Mouse (Mus musculus): ENCODE measurements around the gene Ppl. TPM values are rescaled to one million over a fixed set of nuclear protein-coding genes. Genes with fewer than 3 reads are reported as not detected.

Ppl gene
- polyA plus RNA-seq, 1 experiment from 2014 or later: 0.35 TPM

DNA sequence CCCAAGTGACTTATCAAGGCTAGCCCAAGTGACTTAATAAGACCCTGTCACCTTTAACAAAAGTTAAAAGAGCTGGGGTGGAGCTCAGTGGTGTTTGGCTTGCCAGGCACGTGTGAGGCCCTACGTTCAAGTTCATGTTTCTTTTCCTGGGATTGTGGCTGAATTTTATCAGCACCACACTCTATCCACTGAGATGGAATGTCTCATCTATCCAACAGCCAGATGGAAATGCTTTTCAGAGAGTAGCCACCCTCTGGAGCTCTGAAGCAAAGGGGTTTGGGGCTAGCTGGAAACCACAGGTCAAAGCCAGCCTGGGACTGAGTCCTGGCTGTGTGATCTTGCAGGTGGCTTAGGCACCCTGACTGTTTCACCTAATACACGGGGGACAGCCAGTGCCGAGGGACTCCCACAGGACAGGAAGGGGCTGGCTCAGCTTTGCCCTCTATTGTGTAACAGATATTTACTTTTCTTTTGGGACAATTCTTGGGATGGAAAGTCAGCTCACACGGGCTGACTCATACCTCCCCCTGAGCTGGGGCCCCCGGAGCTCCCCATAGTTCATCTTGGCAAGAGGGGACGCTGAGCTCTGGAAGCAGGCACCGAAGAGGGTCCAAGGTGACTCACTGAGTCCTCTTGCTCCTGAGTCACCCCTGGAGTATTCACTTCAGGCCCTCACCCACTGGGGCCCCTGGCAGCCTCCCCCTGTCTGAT lies 3.5 kb upstream of the Ppl start:
- Histone ChIP-seq H3K36me3 (ENCODE audit: control insufficient read depth, insufficient read depth, low read length) (no peaks in the 10 kb centered on the region), H3K4me1 (ENCODE audit: control insufficient read depth, insufficient read depth, low read length) (no peaks in the 10 kb centered on the region), H3K27me3 (ENCODE audit: control insufficient read depth, insufficient read depth, low read length) (peaks cover 25% of the 10 kb centered on the region), H3K4me3 (ENCODE audit: low read depth, low read length) (no peak overlapping the region), H3K9me3 (ENCODE audit: control insufficient read depth, low read length) (no peaks in the 10 kb centered on the region), H3K27ac (ENCODE audit: low read depth, low read length) (no peak overlapping the region), H3K9ac (replicated peaks; ENCODE audit: low read depth, low read length) (no peak overlapping the region), H3K4me2 (ENCODE audit: low read depth, low read length) (no peak overlapping the region)
- no peak for ATAC-seq (ENCODE audit: low read depth)
- 73% methylated on average over 8 of the region's 8 CpGs for WGBS

- WGBS: 79% methylated on average over 13 of the region's 14 CpGs
- H3K36me3 ChIP-seq (ENCODE audit: control insufficient read depth, insufficient read depth, low read length): no peaks in the 10 kb centered on the region
These were observed 2.6 kb upstream of the Ppl start for GRCm38 (mm10) chr16:5134623-5135330.

DNA sequence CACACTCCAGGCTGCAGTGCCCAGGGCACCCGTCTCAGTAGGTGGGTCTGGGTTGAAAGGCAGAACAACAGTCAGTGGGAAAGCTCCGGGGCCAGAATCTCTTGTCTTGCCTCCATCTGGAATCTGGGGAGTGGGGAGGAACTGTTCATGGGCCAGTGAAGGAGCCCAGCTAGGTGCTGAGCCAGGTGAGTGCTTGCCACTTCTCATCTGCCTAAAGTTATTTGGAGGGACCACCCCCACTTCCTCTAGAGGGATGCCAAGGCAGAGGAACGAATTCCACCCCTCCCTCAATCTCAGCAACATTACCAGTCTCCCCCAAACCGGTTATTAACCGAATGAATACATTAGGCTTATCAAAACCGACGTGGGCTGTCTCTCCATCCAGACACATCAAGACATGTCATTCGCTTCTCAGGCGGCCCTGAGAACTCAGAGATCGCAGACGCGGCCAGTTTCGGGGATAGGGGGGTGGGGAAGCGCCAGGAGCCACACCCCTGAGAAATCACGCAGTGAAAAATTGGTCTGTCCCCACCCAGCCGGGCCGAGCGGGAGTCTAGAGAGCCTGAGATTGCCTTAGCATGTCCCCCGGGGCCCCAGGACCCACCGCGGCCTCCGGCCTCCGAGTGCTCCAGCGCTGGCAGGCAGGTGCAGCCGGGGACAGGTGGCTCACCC lies 834 bp downstream of the Ppl start:
- Histone ChIP-seq H3K4me2 (ENCODE audit: low read depth, low read length) (peak overlapping the region; percentile 29; the same call in 1 of the 2 replicates), H3K9ac (replicated peaks; ENCODE audit: low read depth, low read length) (no peak overlapping the region), H3K9me3 (ENCODE audit: control insufficient read depth, low read length) (no peaks in the 10 kb centered on the region), H3K27me3 (ENCODE audit: control insufficient read depth, insufficient read depth, low read length) (peaks cover 32% of the 10 kb centered on the region), H3K4me1 (ENCODE audit: control insufficient read depth, insufficient read depth, low read length) (no peaks in the 10 kb centered on the region), H3K27ac (ENCODE audit: low read depth, low read length) (no peak overlapping the region), H3K4me3 (ENCODE audit: low read depth, low read length) (no peak overlapping the region), H3K36me3 (ENCODE audit: control insufficient read depth, insufficient read depth, low read length) (no peaks in the 10 kb centered on the region)
- 3% methylated on average over 25 of the region's 25 CpGs for WGBS
- ATAC-seq (ENCODE audit: low read depth): no peak

More at GRCm38 (mm10) chr16:5134623-5135330, 2.6 kb upstream of the Ppl start:
- H3K4me3 ChIP-seq (ENCODE audit: low read depth, low read length): no peak overlapping the region
- no peak overlapping the region for H3K27ac ChIP-seq (ENCODE audit: low read depth, low read length)
- no peaks in the 10 kb centered on the region for H3K9me3 ChIP-seq (ENCODE audit: control insufficient read depth, low read length)
- no peak overlapping the region for H3K4me2 ChIP-seq (ENCODE audit: low read depth, low read length)
- no peak overlapping the region for H3K9ac ChIP-seq (replicated peaks; ENCODE audit: low read depth, low read length)
- no peak for ATAC-seq (ENCODE audit: low read depth)
- no peaks in the 10 kb centered on the region for H3K4me1 ChIP-seq (ENCODE audit: control insufficient read depth, insufficient read depth, low read length)
- peaks cover 28% of the 10 kb centered on the region for H3K27me3 ChIP-seq (ENCODE audit: control insufficient read depth, insufficient read depth, low read length)

DNA sequence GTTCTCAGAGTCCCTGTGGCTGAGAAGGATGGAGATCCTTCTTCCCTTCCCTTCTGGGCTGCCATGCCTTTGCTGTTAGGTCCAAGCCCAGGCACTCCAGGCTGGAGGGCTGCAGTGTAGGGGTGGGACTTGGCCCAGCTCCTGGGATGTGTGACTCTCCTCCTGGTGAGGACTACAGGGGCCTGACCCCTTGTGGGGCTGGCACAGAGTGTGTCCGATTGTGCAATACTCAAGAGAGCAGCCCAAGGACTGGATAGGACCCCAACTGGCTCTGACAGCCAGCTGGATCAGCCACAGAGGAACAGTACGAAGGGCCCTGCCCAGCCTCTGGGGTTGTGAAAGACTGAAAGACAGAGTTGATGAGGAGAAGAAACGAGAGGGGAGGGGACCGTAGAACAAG lies 1.5 kb downstream of the Ppl start:
- no peak overlapping the region for H3K27ac ChIP-seq (ENCODE audit: low read depth, low read length)
- no peak overlapping the region for H3K9ac ChIP-seq (replicated peaks; ENCODE audit: low read depth, low read length)
- no peaks in the 10 kb centered on the region for H3K4me1 ChIP-seq (ENCODE audit: control insufficient read depth, insufficient read depth, low read length)
- H3K27me3 ChIP-seq (ENCODE audit: control insufficient read depth, insufficient read depth, low read length): peaks cover 32% of the 10 kb centered on the region
- WGBS: 8% methylated on average over 4 of the region's 4 CpGs
- no peak for ATAC-seq (ENCODE audit: low read depth)
- no peak overlapping the region for H3K4me2 ChIP-seq (ENCODE audit: low read depth, low read length)
- no peak overlapping the region for H3K4me3 ChIP-seq (ENCODE audit: low read depth, low read length)
- no peaks in the 10 kb centered on the region for H3K36me3 ChIP-seq (ENCODE audit: control insufficient read depth, insufficient read depth, low read length)
- H3K9me3 ChIP-seq (ENCODE audit: control insufficient read depth, low read length): no peaks in the 10 kb centered on the region

DNA sequence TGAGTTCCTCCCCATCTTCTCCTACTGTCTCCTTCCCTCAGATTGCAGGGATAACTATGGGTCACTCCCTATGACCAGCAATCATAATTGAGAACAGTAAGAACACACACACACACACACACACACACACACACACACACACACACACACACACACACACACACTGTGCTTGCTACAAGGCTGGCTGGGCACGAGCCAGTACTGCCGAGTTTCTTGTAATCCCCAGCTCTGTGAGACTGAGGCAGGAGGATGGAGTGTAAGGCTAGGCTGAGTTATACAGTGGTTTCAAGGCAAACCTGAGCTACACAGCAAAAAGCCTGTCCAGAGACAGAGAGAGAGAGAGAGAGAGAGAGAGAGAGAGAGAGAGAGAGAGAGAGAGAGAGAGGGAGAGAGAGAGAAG lies 2.0 kb downstream of the Ppl start:
- whole genome bisulfite sequencing: 56% methylated on average over 2 of the region's 2 CpGs
- Histone ChIP-seq H3K4me2 (ENCODE audit: low read depth, low read length) (no peak overlapping the region), H3K27me3 (ENCODE audit: control insufficient read depth, insufficient read depth, low read length) (peaks cover 32% of the 10 kb centered on the region), H3K36me3 (ENCODE audit: control insufficient read depth, insufficient read depth, low read length) (no peaks in the 10 kb centered on the region), H3K4me3 (ENCODE audit: low read depth, low read length) (no peak overlapping the region), H3K4me1 (ENCODE audit: control insufficient read depth, insufficient read depth, low read length) (no peaks in the 10 kb centered on the region), H3K9me3 (ENCODE audit: control insufficient read depth, low read length) (no peaks in the 10 kb centered on the region), H3K9ac (replicated peaks; ENCODE audit: low read depth, low read length) (no peak overlapping the region), H3K27ac (ENCODE audit: low read depth, low read length) (no peak overlapping the region)
- ATAC-seq (ENCODE audit: low read depth): no peak

- H3K9ac ChIP-seq (replicated peaks; ENCODE audit: low read depth, low read length): no peak overlapping the region
- H3K27ac ChIP-seq (ENCODE audit: low read depth, low read length): no peak overlapping the region
- ATAC-seq (ENCODE audit: low read depth): no peak
- no peak overlapping the region for H3K4me2 ChIP-seq (ENCODE audit: low read depth, low read length)
- H3K4me3 ChIP-seq (ENCODE audit: low read depth, low read length): no peak overlapping the region
- H3K9me3 ChIP-seq (ENCODE audit: control insufficient read depth, low read length): no peaks in the 10 kb centered on the region
- no peaks in the 10 kb centered on the region for H3K4me1 ChIP-seq (ENCODE audit: control insufficient read depth, insufficient read depth, low read length)
- WGBS: 75% methylated on average over 6 of the region's 6 CpGs
- no peaks in the 10 kb centered on the region for H3K36me3 ChIP-seq (ENCODE audit: control insufficient read depth, insufficient read depth, low read length)
- H3K27me3 ChIP-seq (ENCODE audit: control insufficient read depth, insufficient read depth, low read length): no peaks in the 10 kb centered on the region
These were observed 8.7 kb downstream of the Ppl start for GRCm38 (mm10) chr16:5123476-5123875.

- ATAC-seq (ENCODE audit: low read depth): no peak
- Histone ChIP-seq H3K4me1 (ENCODE audit: control insufficient read depth, insufficient read depth, low read length) (no peaks in the 10 kb centered on the region), H3K9me3 (ENCODE audit: control insufficient read depth, low read length) (no peaks in the 10 kb centered on the region), H3K4me2 (ENCODE audit: low read depth, low read length) (no peak overlapping the region), H3K27me3 (ENCODE audit: control insufficient read depth, insufficient read depth, low read length) (no peaks in the 10 kb centered on the region), H3K9ac (replicated peaks; ENCODE audit: low read depth, low read length) (no peak overlapping the region), H3K27ac (ENCODE audit: low read depth, low read length) (no peak overlapping the region), H3K36me3 (ENCODE audit: control insufficient read depth, insufficient read depth, low read length) (no peaks in the 10 kb centered on the region), H3K4me3 (ENCODE audit: low read depth, low read length) (no peak overlapping the region)
- 80% methylated on average over 4 of the region's 4 CpGs for WGBS
These were observed 12.4 kb downstream of the Ppl start for GRCm38 (mm10) chr16:5119845-5120244.

GRCm38 (mm10) chr16:5119385-5119784 lies 12.8 kb downstream of the Ppl start:
- Histone ChIP-seq H3K4me2 (ENCODE audit: low read depth, low read length) (no peak overlapping the region), H3K9me3 (ENCODE audit: control insufficient read depth, low read length) (no peaks in the 10 kb centered on the region), H3K36me3 (ENCODE audit: control insufficient read depth, insufficient read depth, low read length) (no peaks in the 10 kb centered on the region), H3K9ac (replicated peaks; ENCODE audit: low read depth, low read length) (no peak overlapping the region), H3K27me3 (ENCODE audit: control insufficient read depth, insufficient read depth, low read length) (no peaks in the 10 kb centered on the region), H3K4me3 (ENCODE audit: low read depth, low read length) (no peak overlapping the region), H3K27ac (ENCODE audit: low read depth, low read length) (no peak overlapping the region), H3K4me1 (ENCODE audit: control insufficient read depth, insufficient read depth, low read length) (no peaks in the 10 kb centered on the region)
- ATAC-seq (ENCODE audit: low read depth): no peak
- 87% methylated on average over 4 of the region's 4 CpGs for whole genome bisulfite sequencing

DNA sequence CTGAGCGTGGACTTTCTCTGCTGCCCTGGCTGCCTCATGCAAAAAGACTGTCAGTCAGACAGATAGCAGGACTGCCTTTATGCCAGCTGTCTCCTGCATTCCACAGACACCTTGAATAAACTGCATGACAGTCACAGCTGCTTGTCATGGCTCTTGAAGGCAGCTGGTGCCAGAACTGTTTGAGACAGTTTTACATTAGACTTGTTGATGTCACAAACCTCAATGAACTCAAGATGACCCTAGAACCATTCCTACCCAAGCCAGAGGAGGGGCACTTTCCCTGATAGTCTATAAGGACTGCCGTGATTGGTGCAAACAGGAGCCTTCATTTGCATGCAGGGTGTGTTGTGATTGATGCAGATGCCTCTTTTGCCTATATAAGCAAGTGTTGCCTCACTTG lies 18.6 kb downstream of the Ppl start:
- Histone ChIP-seq H3K4me3 (ENCODE audit: low read depth, low read length) (no peak overlapping the region), H3K9me3 (ENCODE audit: control insufficient read depth, low read length) (no peaks in the 10 kb centered on the region), H3K4me2 (ENCODE audit: low read depth, low read length) (no peak overlapping the region), H3K27me3 (ENCODE audit: control insufficient read depth, insufficient read depth, low read length) (no peaks in the 10 kb centered on the region), H3K9ac (replicated peaks; ENCODE audit: low read depth, low read length) (no peak overlapping the region), H3K4me1 (ENCODE audit: control insufficient read depth, insufficient read depth, low read length) (no peaks in the 10 kb centered on the region), H3K27ac (ENCODE audit: low read depth, low read length) (no peak overlapping the region), H3K36me3 (ENCODE audit: control insufficient read depth, insufficient read depth, low read length) (no peaks in the 10 kb centered on the region)
- 81% methylated on average over 2 of the region's 2 CpGs for WGBS
- ATAC-seq (ENCODE audit: low read depth): no peak
